Mouse (Mus musculus) intestine, embryonic 14.5 days (tissue): ENCODE measurements around the gene Olfr571. TPM values are rescaled to one million over a fixed set of nuclear protein-coding genes. Genes with fewer than 3 reads are reported as not detected.

ENCODE experiments used
- ATAC-seq: fragments of 200-750 bp; cut with Nextera tagmentation; replicated peaks from 2 replicates; pipeline ENCODE4 v1.8.0; 2017; ENCODE audit warnings: low read depth, moderate number of reproducible peaks, moderate TSS enrichment, moderate library complexity; ENCODE audit not compliant: low FRiP score, low TSS enrichment
- DNase-seq: peaks from one replicate; pipeline ENCODE4 v3.0.0-alpha.2; 2018; ENCODE audit warnings: low spot score
- H3K27ac ChIP-seq: fragments of 300-500 bp; sonication (generic); 2 replicates; pipeline ENCODE4 v1.5.1; 2014; ENCODE audit warnings: low read depth, mild to moderate bottlenecking, control low read depth
- H3K27me3 ChIP-seq: fragments of 300-500 bp; sonication (generic); replicated peaks from 2 replicates; pipeline ENCODE4 v1.6.1; 2014; ENCODE audit warnings: low read length, control low read depth; ENCODE audit not compliant: control insufficient read depth, insufficient read depth
- H3K36me3 ChIP-seq: fragments of 300-500 bp; sonication (generic); 2 replicates; pipeline ENCODE4 v1.6.1; 2014; ENCODE audit warnings: low read length, control low read depth; ENCODE audit not compliant: control insufficient read depth, insufficient read depth
- H3K4me1 ChIP-seq: fragments of 300-500 bp; sonication (generic); replicated peaks from 2 replicates; pipeline ENCODE4 v1.6.1; 2014; ENCODE audit warnings: low read length, control low read depth, mixed read lengths; ENCODE audit not compliant: control insufficient read depth, insufficient read depth
- H3K4me2 ChIP-seq: fragments of 300-500 bp; sonication (generic); 2 replicates; pipeline ENCODE4 v1.6.1; 2014; ENCODE audit warnings: low read length
- H3K4me3 ChIP-seq: fragments of 300-500 bp; sonication (generic); 2 replicates; pipeline ENCODE4 v1.5.1; 2014; ENCODE audit warnings: low read depth, low read length, control low read depth, mixed read lengths
- H3K9ac ChIP-seq: fragments of 300-500 bp; sonication (generic); 2 replicates; pipeline ENCODE4 v1.6.1; 2014; ENCODE audit warnings: mild to moderate bottlenecking, low read length
- H3K9me3 ChIP-seq: fragments of 300-500 bp; sonication (generic); 2 replicates; pipeline ENCODE4 v1.6.1; 2016; ENCODE audit warnings: low read length, control low read depth; ENCODE audit not compliant: control insufficient read depth
- WGBS: fragments of 180-500 bp; shearing (Covaris S2); extraction: QIAGEN DNeasy Blood & Tissue Kit; methylation state at CpG from one replicate; pipeline ENCODE4 v1.1.7; 2014; 5-methylcytosine and 5-hydroxymethylcytosine counted together
- polyA plus RNA-seq: library from polyadenylated mRNA; unstranded; fragments of >200 nt; fragmentation: Nextera tagmentation; extraction: Ambion mirVana; gene quantifications from 2 replicates; pipeline ENCODE4 v1.2.1, GENCODE M21; 2014

The Olfr571 gene
- polyA plus RNA-seq, 1 experiment from 2014 or later: not detected

GRCm38 (mm10) chr7:102927105-102927504 lies 9.8 kb upstream of the Olfr571 start:
- no peak overlapping the region for H3K4me2 ChIP-seq
- H3K27ac ChIP-seq: no peak overlapping the region
- no peak overlapping the region for H3K4me3 ChIP-seq
- H3K9ac ChIP-seq: no peak overlapping the region
- H3K9me3 ChIP-seq: no peaks in the 10 kb centered on the region
- ATAC-seq: no peak
- no peaks in the 10 kb centered on the region for H3K36me3 ChIP-seq
- DNase-seq: no peak
- 71% methylated on average over 3 of the region's 3 CpGs for WGBS
- no peaks in the 10 kb centered on the region for H3K27me3 ChIP-seq
- H3K4me1 ChIP-seq: no peaks in the 10 kb centered on the region

- no peaks in the 10 kb centered on the region for H3K36me3 ChIP-seq
- no peak within 1 kb of the TSS for H3K4me3 ChIP-seq
- WGBS: 59% methylated on average over 1 of the region's 1 CpGs
- H3K9ac ChIP-seq: no peak within 1 kb of the TSS
- no peak for DNase-seq
- ATAC-seq: no peak
- no peak within 1 kb of the TSS for H3K27ac ChIP-seq
- no peaks in the 10 kb centered on the region for H3K9me3 ChIP-seq
- H3K4me1 ChIP-seq: no peaks in the 10 kb centered on the region
- no peaks in the 10 kb centered on the region for H3K27me3 ChIP-seq
- H3K4me2 ChIP-seq: no peak within 1 kb of the TSS
Observed at GRCm38 (mm10) chr7:102924109-102924508, 6.8 kb upstream of the Olfr571 start, which contains the start of gene Olfr572. Olfr572 (plus strand) TSS chr7:102924409.

GRCm38 (mm10) chr7:102919632-102920031 lies 2.3 kb upstream of the Olfr571 start:
- Histone ChIP-seq H3K9ac (no peak overlapping the region), H3K36me3 (no peaks in the 10 kb centered on the region), H3K4me2 (no peak overlapping the region), H3K27ac (no peak overlapping the region), H3K4me1 (no peaks in the 10 kb centered on the region), H3K9me3 (no peaks in the 10 kb centered on the region), H3K27me3 (no peaks in the 10 kb centered on the region), H3K4me3 (no peak overlapping the region)
- 21% methylated on average over 1 of the region's 1 CpGs for WGBS
- no peak for DNase-seq
- ATAC-seq: 0 out of 2 replicates have a peak, but pooled peaks have one; percentile 40

- ATAC-seq (no peak), DNase-seq (no peak)
- no peak overlapping the region for H3K9ac ChIP-seq
- H3K4me2 ChIP-seq: no peak overlapping the region
- no peaks in the 10 kb centered on the region for H3K9me3 ChIP-seq
- no peak overlapping the region for H3K4me3 ChIP-seq
- H3K27me3 ChIP-seq: no peaks in the 10 kb centered on the region
- H3K36me3 ChIP-seq: no peaks in the 10 kb centered on the region
- no peaks in the 10 kb centered on the region for H3K4me1 ChIP-seq
- H3K27ac ChIP-seq: no peak overlapping the region
- 51% methylated on average over 5 of the region's 5 CpGs for WGBS
Observed at GRCm38 (mm10) chr7:102916405-102916804, 931 bp downstream of the Olfr571 start.

- H3K9ac ChIP-seq: no peak overlapping the region
- H3K4me1 ChIP-seq: no peaks in the 10 kb centered on the region
- no peak for DNase-seq
- no peaks in the 10 kb centered on the region for H3K27me3 ChIP-seq
- H3K4me3 ChIP-seq: no peak overlapping the region
- WGBS: 6% methylated on average over 1 of the region's 1 CpGs
- no peaks in the 10 kb centered on the region for H3K9me3 ChIP-seq
- no peak overlapping the region for H3K27ac ChIP-seq
- H3K36me3 ChIP-seq: no peaks in the 10 kb centered on the region
- no peak for ATAC-seq
- H3K4me2 ChIP-seq: no peak overlapping the region
Observed at GRCm38 (mm10) chr7:102915261-102915660, 2.1 kb downstream of the Olfr571 start.

- Histone ChIP-seq H3K4me3 (no peak within 1 kb of the TSS), H3K27ac (no peak within 1 kb of the TSS), H3K9me3 (no peaks in the 10 kb centered on the region), H3K36me3 (no peaks in the 10 kb centered on the region), H3K4me2 (no peak within 1 kb of the TSS), H3K9ac (no peak within 1 kb of the TSS), H3K27me3 (no peaks in the 10 kb centered on the region), H3K4me1 (no peaks in the 10 kb centered on the region)
- no peak for ATAC-seq
- WGBS: 53% methylated on average over 3 of the region's 3 CpGs
- no peak for DNase-seq
Observed at GRCm38 (mm10) chr7:102890782-102891181, 26.6 kb downstream of the Olfr571 start, which contains the start of gene Olfr569. Olfr569 (minus strand) TSS chr7:102890882.

GRCm38 (mm10) chr7:102876822-102877221 lies 40.5 kb downstream of the Olfr571 start, which contains the start of gene Olfr568:
Olfr568 (plus strand) TSS chr7:102877122.
- Histone ChIP-seq H3K4me2 (no peak within 1 kb of the TSS), H3K27me3 (no peaks in the 10 kb centered on the region), H3K36me3 (no peaks in the 10 kb centered on the region), H3K4me3 (no peak within 1 kb of the TSS), H3K27ac (no peak within 1 kb of the TSS), H3K9me3 (no peaks in the 10 kb centered on the region), H3K9ac (no peak within 1 kb of the TSS), H3K4me1 (no peaks in the 10 kb centered on the region)
- ATAC-seq (no peak), DNase-seq (no peak)

GRCm38 (mm10) chr7:102858665-102859064 lies 58.7 kb downstream of the Olfr571 start, which contains the start of gene Olfr566:
Olfr566 (minus strand) TSS chr7:102858765.
- Histone ChIP-seq H3K9me3 (no peaks in the 10 kb centered on the region), H3K4me3 (no peak within 1 kb of the TSS), H3K4me2 (no peak within 1 kb of the TSS), H3K27me3 (no peaks in the 10 kb centered on the region), H3K4me1 (no peaks in the 10 kb centered on the region), H3K9ac (no peak within 1 kb of the TSS), H3K27ac (no peak within 1 kb of the TSS), H3K36me3 (no peaks in the 10 kb centered on the region)
- WGBS: 71% methylated on average over 1 of the region's 1 CpGs
- no peak for ATAC-seq
- DNase-seq: no peak

GRCm38 (mm10) chr7:102855807-102856206 lies 61.5 kb downstream of the Olfr571 start:
- Histone ChIP-seq H3K9me3 (no peaks in the 10 kb centered on the region), H3K4me2 (no peak overlapping the region), H3K4me1 (no peaks in the 10 kb centered on the region), H3K4me3 (no peak overlapping the region), H3K36me3 (no peaks in the 10 kb centered on the region), H3K9ac (no peak overlapping the region), H3K27me3 (no peaks in the 10 kb centered on the region), H3K27ac (no peak overlapping the region)
- no peak for DNase-seq
- ATAC-seq: no peak
